Mouse (Mus musculus) embryo, embryonic 11 days (tissue): Measurements from ENCODE around the gene Odf3l1.

Source experiments
- DNase-seq: peaks from one replicate; pipeline ENCODE4 v3.0.0-alpha.2; 2015

Odf3l1 gene

DNA sequence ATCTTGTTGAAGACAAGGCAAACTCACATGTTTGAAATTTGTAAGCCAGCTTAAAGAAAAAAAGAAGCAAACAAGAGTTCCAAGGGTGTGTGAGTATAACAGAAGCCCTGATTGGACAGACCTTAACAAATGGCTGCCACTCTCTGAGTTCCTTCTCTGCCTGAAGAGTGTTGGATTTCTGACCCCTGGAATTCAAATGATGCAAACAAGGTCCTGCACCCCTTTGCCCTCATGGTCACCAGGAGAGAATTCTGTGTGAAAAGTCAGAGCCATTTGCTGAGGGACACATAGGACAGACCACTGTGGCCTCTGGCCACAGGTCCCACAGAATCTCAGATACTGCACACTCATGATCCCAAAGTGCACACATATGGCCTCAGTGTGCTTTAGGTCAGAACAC lies 22.6 kb downstream of the Odf3l1 start:
- DNase-seq, result no peak

DNA sequence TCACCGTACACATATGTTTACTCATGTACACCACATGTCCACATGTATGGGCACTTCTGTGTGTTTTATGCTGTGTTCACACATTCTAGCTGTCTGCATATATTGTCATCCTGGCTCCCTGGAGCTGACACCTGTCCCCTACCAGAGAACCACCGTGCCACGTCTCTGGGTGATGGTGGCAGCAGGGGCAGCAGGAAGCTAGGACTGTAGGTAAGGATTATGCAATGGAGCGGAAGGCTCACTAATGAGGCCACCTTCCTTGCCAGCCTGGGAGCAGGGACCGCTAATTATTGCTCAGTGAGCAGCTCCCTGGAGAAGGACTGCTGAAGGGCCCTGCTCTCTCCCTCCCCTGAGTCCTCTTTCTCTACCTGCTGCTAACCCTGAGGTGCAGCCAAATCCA lies 23.8 kb downstream of the Odf3l1 start:
- no peak for DNase-seq

DNA sequence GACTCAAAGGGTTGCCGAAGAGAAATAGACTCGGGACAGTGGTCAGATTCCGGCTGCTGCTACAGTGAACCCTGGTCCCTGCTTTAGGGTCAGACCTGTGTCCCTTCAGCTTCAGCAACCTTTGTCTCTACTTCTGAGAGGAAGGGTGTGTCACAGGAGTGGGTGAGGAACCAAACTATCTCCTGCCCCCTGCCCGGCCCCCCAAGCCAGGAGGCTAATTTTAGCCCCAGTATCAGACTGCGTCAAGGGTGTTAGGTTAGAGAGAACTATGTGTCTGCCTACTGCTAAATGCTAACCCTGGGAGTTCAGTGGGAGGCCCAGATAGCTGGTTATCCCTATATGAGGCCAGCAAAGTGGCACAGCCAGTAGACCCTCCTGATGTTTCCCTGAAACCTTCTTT lies 29.3 kb downstream of the Odf3l1 start:
- DNase-seq, result no peak

DNA sequence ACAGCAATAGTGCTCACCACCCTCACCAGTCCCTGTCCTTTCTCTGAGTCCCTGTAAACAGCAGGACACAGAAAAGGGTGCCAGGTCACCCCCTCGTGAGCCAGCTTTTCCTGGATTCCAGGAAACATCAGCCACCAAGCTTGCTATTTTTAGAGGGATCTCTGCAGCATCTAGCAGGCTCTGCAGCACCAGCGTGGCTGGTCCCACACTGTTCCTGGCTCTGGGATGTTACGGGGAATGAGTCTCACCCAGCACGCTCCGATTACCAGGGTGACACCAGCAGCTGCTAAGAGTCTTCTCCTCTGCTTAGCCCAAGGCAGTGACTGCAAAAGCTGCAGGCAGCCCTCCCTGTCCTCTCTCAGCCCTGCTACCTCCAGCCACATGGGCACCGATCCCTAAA lies 31.6 kb downstream of the Odf3l1 start:
- DNase-seq, result no peak

DNA sequence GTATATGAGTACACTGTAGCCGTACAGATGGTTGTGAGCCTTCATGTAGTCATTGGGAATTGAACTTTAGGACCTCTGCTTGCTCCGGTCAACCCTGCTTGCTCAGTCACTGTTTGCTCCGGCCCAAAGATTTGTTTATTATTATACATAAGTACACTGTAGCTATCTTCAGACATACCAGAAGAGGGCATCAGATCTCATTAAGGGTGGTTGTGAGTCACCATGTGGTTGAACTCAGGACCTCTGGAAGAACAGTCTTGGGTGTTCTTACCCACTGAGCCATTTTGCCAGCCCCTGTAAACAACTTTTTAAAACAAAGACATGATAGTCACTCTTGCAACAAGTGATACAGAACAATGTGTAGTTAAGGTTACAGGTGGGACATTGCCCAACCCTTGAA lies 32.6 kb downstream of the Odf3l1 start:
- no peak for DNase-seq

DNA sequence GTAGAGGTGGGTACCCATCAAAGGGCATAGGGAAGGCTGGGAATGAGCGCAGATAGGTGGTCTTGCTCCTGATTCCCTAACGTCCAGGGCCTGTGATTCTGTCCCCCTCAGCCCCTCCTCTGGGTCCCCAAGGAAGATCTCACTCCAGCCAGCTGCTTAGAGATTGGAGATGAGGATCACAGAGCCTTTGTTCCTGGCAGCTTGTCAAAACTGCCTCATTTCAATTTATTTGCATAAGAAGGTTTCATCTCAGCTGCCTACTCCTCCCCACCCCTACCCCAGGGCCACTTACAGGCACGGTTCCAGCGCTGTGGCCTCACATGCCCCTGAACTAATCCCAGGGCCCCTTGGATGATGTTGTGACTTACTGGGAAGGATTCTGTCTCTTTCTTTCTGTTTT lies 34.3 kb downstream of the Odf3l1 start:
- peak; percentile 25 for DNase-seq

DNA sequence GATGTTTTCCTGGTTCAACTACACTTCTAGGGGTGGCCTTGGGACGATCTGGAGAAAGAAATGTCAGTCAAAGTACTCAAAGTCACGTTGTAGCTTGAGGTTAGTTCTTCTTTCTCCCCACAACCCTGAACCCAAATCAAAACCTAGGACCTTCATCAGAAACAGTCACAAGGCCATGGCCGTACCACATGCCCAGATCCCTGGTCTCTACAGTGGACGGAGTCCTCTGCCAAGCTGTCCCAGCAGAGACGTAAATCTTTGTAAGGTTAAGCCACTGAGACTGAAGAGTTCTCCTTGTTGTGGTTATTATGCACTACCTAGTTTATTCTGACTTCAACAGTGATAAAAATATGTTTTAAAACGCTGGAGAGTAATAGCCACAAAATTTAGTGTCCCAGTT lies 35.6 kb downstream of the Odf3l1 start:
- DNase-seq, result no peak

DNA sequence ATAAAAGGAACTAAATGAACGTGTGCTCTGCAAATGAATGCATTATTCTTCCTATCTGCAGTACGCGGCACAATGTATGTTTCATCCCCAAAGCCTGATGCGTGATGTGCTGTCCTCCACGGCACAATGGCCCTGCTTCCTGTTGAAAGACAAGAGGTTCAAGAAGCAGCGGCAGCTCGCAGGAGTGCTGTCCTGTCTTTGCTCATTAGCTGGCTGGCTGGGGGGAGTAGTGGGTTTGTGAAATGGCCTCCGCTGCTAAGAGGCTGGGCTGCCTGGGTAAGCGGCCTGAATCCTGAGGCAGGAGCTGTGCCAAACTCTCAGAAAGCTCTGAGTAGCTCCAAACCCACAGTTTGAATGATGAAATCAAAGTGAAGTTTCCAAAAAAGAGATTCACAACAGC lies 36.3 kb downstream of the Odf3l1 start:
- peak; percentile 27 for DNase-seq

DNA sequence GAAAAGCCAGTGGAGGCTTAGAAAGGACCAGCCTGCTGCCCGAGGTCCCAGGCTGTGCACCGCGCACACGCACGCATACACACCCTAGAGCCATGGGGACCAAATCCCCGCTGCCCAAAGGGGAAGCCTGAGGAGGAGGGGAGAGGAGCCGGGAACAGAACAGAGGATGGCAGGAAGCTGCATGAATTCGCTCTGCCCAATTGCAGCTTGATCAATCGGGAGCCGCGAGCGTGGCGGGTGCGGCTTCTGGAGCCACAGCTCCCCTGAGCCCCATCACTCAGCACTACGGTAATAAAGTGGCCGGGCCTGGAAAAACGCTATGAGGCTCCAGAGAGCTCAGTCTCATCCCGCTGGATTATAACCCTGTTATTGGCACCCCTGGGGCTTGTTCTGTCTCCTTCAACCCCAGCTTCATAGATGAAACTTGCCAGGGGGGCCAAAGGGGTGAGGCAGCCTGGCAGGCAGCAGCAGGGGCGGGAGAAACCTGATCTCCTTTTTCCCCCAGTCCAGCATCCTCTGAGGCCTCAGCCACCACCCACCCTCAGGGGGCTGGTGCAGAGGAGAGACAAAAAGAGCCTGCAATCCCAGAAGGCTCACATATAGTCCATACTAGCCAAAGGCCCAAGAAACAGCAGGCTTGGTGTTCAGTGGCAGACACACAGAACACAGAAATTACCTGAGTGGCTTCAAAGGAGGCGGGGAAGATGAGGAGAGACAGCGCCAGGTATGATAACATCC lies 38.8 kb downstream of the Odf3l1 start:
- peak; percentile 66 for DNase-seq

DNA sequence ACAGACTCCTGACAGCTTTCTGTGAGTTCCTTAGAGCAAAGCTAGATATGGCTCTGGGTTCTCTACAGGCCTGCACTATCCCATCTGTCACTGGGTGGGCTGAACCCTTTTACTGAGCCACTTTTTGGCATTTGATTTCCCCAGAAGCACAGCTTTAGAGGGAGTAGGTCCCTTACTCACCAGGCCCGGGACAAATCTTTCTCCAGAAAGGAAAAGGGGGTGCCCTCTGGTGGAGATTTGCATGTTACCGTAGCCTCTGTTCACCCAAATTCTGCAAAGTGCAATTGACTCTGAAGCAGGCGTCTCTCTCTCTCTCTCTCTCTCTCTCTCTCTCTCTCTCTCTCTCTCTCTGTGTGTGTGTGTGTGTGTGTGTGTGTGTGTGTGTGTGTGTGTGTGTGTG lies 39.6 kb downstream of the Odf3l1 start:
- peak; percentile 75 for DNase-seq

DNA sequence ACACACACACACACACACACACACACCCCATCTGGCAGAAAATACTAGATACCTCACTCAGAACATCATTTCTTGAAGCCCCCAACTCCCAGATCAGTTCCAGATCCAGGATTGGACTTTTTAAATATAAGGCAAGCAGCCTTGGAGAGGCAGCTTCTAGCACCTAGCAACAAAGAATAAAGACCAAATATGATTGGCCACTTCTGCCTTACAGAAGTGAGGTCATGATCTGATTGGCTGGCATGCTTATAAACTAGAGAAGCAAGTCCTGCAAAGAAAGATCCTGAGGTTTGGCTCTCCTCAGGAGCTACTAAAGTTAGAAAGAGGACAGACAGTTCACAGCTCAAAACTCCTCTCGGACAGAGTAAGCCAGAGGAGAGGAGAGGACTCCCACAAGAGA lies 53.6 kb downstream of the Odf3l1 start:
- no peak for DNase-seq

DNA sequence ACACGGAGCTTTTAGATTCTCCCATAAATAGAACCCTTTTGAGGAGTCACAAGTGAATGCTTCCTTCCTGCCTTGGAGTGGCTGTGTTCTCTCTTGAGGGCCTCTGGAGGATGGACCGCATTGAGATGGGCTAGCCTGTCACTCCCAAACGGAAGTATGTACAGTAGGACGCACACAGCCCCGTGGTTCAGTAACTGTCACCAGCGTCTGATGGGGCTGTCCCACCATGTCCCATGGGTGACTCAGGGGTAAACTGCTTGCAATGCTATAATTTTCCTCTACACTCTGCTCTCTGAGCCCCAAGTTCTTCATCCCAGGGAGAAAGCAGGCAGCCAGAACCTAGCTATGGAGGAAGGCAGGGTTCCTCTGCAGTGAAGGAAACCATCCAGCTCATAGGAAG lies 56.5 kb downstream of the Odf3l1 start:
- no peak for DNase-seq

DNA sequence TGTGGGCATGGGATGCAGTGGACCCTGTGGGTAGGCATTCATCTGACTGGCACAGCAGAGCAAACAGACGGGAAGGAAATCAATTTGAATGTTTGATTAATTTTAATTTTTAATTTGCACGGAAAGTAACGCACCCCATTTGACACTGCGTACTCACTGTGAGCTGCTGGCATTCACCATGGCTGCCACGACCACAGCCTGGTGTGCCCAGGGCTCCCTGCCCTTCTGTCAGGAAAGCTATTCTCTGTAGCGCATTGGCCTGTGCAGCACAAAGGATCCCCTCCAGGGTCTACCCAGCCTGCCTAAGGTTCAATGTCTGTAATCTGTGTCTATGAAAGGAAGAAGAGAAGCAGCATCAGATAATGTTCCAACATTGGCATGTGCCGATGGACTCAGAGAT lies 61.3 kb downstream of the Odf3l1 start:
- no peak for DNase-seq
